Mouse (Mus musculus): ENCODE data around the gene Zfp790.

The Zfp790 gene

DNA sequence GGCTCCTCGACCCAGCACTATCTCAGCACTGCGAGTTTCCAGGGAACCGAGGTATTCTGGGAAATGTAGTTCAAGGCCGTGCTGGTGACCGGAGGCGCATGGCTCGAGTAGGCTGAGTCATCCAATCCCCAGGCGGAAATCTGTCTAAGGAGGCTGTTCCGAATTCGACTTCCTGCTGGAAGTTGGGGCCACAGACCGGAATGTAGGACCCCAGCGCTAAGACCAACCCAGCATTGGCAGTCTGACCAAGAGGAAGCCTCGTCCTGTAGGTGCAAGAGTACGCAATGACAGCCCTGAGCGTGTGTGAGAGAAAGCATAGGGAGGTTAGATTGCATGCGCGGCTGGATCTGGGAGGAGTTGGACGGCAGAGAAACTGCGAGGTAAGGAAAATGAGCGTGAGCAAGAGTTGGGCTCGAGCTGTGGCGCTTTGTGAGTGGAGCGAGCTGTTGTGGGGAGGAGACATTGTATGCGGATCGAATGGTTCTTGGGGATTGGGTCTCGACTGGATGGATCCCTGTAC lies at the start of gene Zfp790:
Zfp790 (plus strand) TSS at position 205 of the 520 bp plus-strand sequence.
- DNase-seq (ENCODE audit: low spot score): peak; percentile 88

DNA sequence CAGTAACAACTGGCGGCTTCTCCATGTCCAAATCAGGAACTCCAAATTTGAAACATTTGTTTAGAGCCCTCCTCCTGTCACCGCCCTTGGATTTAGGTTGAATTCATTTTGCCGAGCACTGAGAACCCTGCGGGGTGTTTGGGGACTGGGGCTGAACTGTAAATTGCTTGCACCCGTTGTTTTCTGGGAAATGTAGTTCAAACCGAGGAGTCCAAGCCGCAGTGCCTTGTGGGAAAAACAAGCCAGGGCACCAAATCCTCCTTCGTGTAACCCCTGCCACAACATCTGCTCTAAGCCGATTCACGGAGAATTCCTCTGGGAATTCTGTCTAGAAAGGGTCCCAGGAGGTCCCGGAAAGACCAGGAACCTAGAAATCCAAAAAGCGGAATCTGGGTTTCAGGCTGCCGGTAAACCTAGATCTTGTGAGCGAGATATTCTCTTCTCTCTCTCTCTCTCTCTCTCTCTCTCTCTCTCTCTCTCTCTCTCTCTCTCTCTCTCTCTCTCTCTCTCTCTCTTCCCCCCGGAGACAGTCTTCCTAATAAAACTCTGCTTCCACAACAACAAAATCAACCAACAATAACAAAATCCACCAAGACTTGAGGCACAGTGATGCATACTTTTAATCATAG lies 48.7 kb upstream of the Zfp790 start:
- DNase-seq (ENCODE audit: low spot score): peak; percentile 83

- DNase-seq (ENCODE audit: low spot score): peak; percentile 87
Observed at GRCm38 (mm10) chr7:29768090-29768900, 47.6 kb upstream of the Zfp790 start, which contains the start of gene Zfp84. Gene Zfp84 (plus strand): TSS chr7:29768552.

GRCm38 (mm10) chr7:29768980-29769379 lies 46.9 kb upstream of the Zfp790 start:
- no peak for DNase-seq (ENCODE audit: low spot score)

DNA sequence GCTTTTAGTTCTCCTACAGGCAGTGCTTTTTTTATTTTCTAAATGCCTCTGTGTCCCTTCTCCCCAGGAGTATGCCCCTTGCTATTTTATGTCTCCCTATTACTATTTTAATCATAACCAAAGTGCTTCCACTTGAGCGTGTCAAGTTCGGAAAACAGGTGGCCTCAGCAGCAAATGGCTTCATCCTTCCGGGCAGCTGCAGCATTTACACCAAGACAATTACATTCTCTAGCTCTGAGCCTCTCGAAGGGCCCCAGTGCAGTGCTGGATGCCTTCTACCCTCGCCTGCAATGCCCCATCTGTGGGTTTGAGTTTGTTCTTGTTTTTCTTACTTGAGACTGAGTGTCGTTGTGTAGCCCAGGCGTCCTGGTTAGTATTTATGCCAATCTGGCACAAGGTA lies 42.4 kb upstream of the Zfp790 start:
- DNase-seq (ENCODE audit: low spot score): no peak

DNA sequence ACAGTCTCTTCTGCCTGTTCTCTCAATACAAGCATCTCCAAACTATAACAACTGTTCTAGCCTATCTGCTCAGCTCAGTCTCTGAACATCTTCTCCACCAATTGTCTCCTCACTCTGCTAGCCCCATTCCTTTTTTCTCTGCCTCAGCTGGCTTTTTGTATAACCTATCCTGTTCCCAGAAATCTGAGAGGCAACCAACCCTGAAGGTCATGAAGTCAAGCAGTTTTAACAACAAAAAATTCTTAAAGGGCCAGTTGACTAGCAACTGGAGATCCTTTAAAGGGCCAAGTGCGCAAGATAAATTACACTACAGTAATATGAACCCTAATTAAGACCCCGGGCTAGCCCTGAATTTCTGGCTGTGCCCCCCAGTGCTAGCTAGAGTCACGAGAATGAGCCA lies 41.5 kb upstream of the Zfp790 start:
- DNase-seq (ENCODE audit: low spot score): no peak

- no peak for DNase-seq (ENCODE audit: low spot score)
Observed at GRCm38 (mm10) chr7:29776568-29776967, 39.3 kb upstream of the Zfp790 start.

DNA sequence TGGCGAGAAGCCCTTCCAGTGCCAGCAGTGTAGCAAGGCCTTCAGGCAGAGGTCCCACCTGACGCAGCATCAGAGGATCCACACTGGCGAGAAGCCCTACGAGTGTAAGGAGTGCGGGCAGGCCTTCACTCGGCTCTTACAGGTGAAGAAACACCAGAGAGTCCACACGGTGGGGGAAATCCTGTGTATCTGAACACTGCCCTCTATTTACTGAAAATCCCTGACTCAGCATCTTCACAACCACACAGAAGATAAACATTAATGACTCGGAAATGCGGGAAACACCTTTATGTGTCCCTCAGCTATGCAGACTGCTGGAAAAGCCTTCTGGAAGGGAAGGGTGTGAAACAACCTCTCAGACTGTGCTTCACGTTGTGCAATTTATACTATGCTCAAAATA lies 38.5 kb upstream of the Zfp790 start:
- DNase-seq (ENCODE audit: low spot score): no peak

DNA sequence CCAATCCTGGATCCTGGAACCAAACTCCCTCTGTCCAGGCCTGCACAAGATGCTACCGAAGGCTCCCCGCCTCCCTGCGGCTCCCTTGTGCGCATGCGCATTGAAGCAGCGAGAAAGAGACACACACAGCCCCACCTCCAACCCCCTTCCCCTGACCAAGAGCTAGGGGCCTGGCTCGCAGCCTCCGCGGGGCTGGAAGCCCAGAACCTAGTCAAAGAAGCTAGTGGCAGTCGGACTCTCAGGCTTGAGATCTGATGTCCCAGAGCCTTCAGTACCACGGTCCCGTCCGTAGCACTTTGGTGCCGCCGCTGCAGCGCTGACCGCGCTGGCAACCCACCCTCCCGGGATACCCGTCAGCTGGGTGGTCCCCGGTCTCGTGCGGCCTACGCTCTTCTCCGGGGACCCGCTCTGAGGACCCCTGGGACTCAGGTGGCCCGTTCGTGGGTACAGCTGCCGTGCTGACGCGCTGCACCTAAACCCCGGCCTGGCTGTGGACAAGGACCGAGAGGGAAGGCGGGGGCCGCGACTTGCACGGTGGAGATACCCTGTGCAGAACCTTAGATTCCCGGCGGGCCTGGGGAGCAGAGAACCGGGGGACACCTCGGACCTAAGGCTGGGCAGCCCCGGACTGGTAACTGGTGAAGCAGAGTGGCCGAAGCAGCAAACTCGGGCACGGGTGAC lies 31.9 kb upstream of the Zfp790 start, which contains the start of gene Zfp30:
Zfp30 (plus strand) TSS at position 128 of the 681 bp plus-strand sequence.
- DNase-seq (ENCODE audit: low spot score): peak; percentile 91

GRCm38 (mm10) chr7:29785023-29785422 lies 30.9 kb upstream of the Zfp790 start:
- DNase-seq (ENCODE audit: low spot score): no peak

- DNase-seq (ENCODE audit: low spot score): no peak
Observed at GRCm38 (mm10) chr7:29785888-29786287, 30.0 kb upstream of the Zfp790 start.

- no peak for DNase-seq (ENCODE audit: low spot score)
Observed at GRCm38 (mm10) chr7:29792906-29793305, 23.0 kb upstream of the Zfp790 start.

- DNase-seq (ENCODE audit: low spot score): no peak
Observed at GRCm38 (mm10) chr7:29807046-29807445, 8.9 kb upstream of the Zfp790 start.

DNA sequence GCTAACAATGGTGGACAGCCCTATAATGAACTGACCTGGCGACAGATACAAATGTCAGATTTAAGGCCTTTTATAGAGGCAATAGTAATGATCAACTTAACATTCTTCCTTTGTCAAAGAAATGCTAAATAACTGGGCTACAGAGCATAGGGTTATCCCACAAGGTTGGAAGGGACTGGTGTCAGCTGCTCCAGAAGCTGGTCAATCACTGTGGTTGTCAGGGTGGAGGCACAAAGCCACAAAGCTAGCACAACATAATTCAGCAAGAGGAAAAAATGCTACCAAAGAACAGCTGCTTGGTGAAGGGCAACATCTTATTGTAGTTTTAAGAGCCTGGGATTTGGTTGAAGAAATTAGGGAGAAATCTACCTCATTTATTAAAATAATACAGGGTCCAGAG lies 3.7 kb upstream of the Zfp790 start:
- DNase-seq (ENCODE audit: low spot score): no peak

GRCm38 (mm10) chr7:29814381-29814780 lies 1.5 kb upstream of the Zfp790 start:
- no peak for DNase-seq (ENCODE audit: low spot score)

GRCm38 (mm10) chr7:29815061-29815784 lies 691 bp upstream of the Zfp790 start:
- no peak for DNase-seq (ENCODE audit: low spot score)

DNA sequence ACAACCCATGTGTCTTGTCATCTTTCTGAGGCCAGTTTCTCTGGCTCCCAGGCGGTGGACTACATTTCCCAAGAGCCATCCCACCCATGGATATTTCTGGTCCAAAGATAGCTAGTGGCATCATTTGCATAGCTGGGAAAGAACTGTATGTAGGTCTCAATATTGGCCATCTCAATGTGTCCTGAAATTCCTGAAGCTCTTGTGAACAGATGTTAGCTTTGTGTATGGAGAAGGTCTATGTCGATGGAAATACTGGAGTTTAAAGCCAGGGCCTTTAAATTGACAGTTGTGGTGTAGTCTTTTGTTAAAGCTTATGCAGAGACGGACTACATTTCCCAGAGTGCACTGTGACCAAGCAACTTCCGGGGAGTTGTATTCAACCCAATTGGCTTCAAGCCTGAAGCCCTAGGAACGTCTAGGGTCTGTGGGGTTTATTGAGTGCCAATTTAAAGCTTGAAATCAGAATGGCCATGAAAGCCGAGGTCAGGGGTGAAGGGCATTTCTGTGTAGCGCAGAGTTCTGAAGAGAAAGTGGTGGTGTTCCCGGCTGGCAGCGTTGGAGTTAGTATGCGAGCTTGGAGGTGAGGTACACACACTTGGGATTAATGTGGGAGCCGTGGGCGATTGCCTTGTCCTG lies 2.8 kb downstream of the Zfp790 start:
- DNase-seq (ENCODE audit: low spot score): peak; percentile 72

DNA sequence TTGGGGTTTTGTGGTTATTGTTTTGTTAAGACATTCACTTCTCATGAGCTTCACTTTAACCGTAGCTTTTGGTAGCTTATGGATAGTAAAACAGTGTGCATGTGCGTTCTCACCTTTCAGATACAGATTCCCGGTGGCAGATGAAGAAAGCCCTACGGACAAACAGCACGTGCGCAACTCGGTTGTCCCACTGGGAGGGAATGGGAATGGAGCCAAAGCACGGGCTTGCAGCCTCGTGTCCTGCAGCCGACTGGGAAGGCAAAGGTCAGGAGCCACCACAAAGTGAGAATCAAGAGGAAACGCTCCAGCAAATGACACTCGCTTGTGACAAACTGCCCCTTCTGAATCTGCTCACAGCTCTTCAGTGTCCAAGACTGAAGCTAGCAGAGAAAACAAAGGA lies 12.1 kb downstream of the Zfp790 start:
- DNase-seq (ENCODE audit: low spot score): no peak

GRCm38 (mm10) chr7:29829804-29830203 lies 13.9 kb downstream of the Zfp790 start:
- no peak for DNase-seq (ENCODE audit: low spot score)

DNA sequence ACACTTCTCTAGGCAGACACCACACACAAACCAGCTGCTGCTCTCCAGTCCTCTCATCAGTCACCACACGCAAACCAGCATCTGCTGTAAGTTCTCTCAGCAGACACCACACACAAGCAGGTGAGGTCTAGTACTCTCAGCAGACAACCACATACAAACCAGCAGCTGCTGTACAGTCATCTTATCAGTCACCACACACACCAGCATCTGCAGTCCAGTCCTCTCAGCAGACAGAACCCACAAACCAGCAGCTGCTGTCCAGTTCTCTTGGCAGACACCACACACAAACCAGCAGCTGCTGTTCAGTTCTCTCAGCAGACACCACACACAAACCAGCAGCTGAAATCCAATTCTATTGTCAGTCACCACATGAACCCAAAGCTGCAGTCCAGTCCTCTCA lies 20.9 kb downstream of the Zfp790 start:
- DNase-seq (ENCODE audit: low spot score): no peak

GRCm38 (mm10) chr7:29839256-29839655 lies 23.3 kb downstream of the Zfp790 start:
- DNase-seq (ENCODE audit: low spot score): no peak
